Mouse (Mus musculus) CH12.LX (cell line): ENCODE data around the gene Socs3. TPM values are rescaled to one million over a fixed set of nuclear protein-coding genes. Genes with fewer than 3 reads are reported as not detected.

ENCODE experiments used
- DNase-seq: peaks from one replicate; pipeline ENCODE4 v3.0.0-alpha.2; 2013; ENCODE audit errors: extremely low read depth
- H3K27ac ChIP-seq: 2 replicates; pipeline ENCODE4 v1.5.1; 2012; ENCODE audit warnings: low read depth, mild to moderate bottlenecking, control low read depth, moderate library complexity; ENCODE audit not compliant: insufficient read depth
- H3K27me3 ChIP-seq: replicated peaks from 2 replicates; pipeline ENCODE3; 2012; ENCODE audit warnings: inconsistent platforms
- H3K36me3 ChIP-seq, 2 experiments: replicated peaks in 1 of 2; 2 replicates each; pipeline versions ENCODE3 to v1.6.1; 2012; ENCODE audit warnings: inconsistent platforms in 1 of 2, low read length in 1 of 2, mild to moderate bottlenecking in 1 of 2, mixed read lengths in 1 of 2, moderate library complexity in 1 of 2; ENCODE audit not compliant: control insufficient read depth in 1 of 2, insufficient read depth in 1 of 2
- H3K4me1 ChIP-seq, 2 experiments: 2 replicates each; pipeline ENCODE4 v1.6.1; 2012; ENCODE audit warnings: inconsistent platforms in 1 of 2, moderate library complexity in 1 of 2; ENCODE audit not compliant: insufficient read depth in 2 of 2, control insufficient read depth in 1 of 2
- H3K4me2 ChIP-seq: 2 replicates; pipeline ENCODE4 v1.6.1; 2012; ENCODE audit warnings: low read depth, mild to moderate bottlenecking, control low read depth; ENCODE audit not compliant: poor library complexity, insufficient read depth, severe bottlenecking
- H3K4me3 ChIP-seq, 3 experiments: fragments of 150-350 bp in 1 of 3; sonication (generic) in 1 of 3; replicated peaks in 1 of 3; 2 replicates each; pipeline versions ENCODE3 to v1.5.1; 2011 to 2012; ENCODE audit warnings: low read depth in 2 of 3, low read length in 2 of 3, mild to moderate bottlenecking in 2 of 3, moderate library complexity in 2 of 3, control low read depth in 1 of 3, improper control_type of control experiment in 1 of 3, inconsistent platforms in 1 of 3, mixed read lengths in 1 of 3; ENCODE audit not compliant: poor library complexity in 1 of 3
- H3K79me2 ChIP-seq: replicated peaks from 2 replicates; pipeline ENCODE4 v1.6.1; 2012; ENCODE audit warnings: mild to moderate bottlenecking, moderate library complexity; ENCODE audit not compliant: control insufficient read depth, poor library complexity, insufficient read depth, severe bottlenecking; ENCODE audit errors: extremely low read depth
- H3K9ac ChIP-seq: 2 replicates; pipeline ENCODE4 v1.6.1; 2012; ENCODE audit warnings: low read depth, mild to moderate bottlenecking, control low read depth, moderate library complexity; ENCODE audit not compliant: insufficient read depth
- H3K9me3 ChIP-seq: replicated peaks from 2 replicates; pipeline ENCODE3; 2012; ENCODE audit warnings: low read length, inconsistent platforms, mixed read lengths
- BHLHE40 ChIP-seq: IDR thresholded peaks from 2 replicates; pipeline ENCODE4 v1.6.1; 2011; ENCODE audit warnings: mild to moderate bottlenecking, low read depth, low read length, improper control_type of control experiment
- CHD1 ChIP-seq: IDR thresholded peaks from 2 replicates; pipeline ENCODE4 v1.6.1; 2012; ENCODE audit warnings: low read depth, low read length, improper control_type of control experiment, inconsistent platforms
- CHD2 ChIP-seq: IDR thresholded peaks from 2 replicates; pipeline ENCODE4 v1.6.1; 2011; ENCODE audit warnings: low read length, improper control_type of control experiment
- CTCF ChIP-seq, 2 experiments: IDR thresholded peaks in 1 of 2; conservative IDR thresholded peaks in 1 of 2; 2 replicates each; pipeline ENCODE4 v1.5.1; 2011 to 2012; ENCODE audit warnings: low read depth in 2 of 2, low read length in 2 of 2, improper control_type of control experiment in 1 of 2, inconsistent platforms in 1 of 2, mild to moderate bottlenecking in 1 of 2, moderate library complexity in 1 of 2
- E2F4 ChIP-seq: IDR thresholded peaks from 2 replicates; pipeline ENCODE4 v1.6.1; 2011; ENCODE audit warnings: low read depth, low read length, improper control_type of control experiment; ENCODE audit not compliant: insufficient replicate concordance
- ELF1 ChIP-seq: IDR thresholded peaks from 2 replicates; pipeline ENCODE4 v1.6.1; 2014; ENCODE audit warnings: low read depth, mild to moderate bottlenecking, inconsistent platforms, low read length, improper control_type of control experiment
- EP300 ChIP-seq: IDR thresholded peaks from 2 replicates; pipeline ENCODE4 v1.6.1; 2011; ENCODE audit warnings: low read length, improper control_type of control experiment
- ETS1 ChIP-seq: conservative IDR thresholded peaks from 2 replicates; pipeline ENCODE4 v1.6.1; 2012; ENCODE audit warnings: low read depth, mild to moderate bottlenecking, inconsistent platforms, low read length, improper control_type of control experiment, moderate library complexity
- GABPA ChIP-seq: IDR thresholded peaks from 2 replicates; pipeline ENCODE4 v1.6.1; 2012; ENCODE audit warnings: low read depth, low read length, improper control_type of control experiment, inconsistent platforms; ENCODE audit not compliant: insufficient replicate concordance
- HCFC1 ChIP-seq: IDR thresholded peaks from 2 replicates; pipeline ENCODE4 v1.6.1; 2012; ENCODE audit warnings: low read depth, mild to moderate bottlenecking, inconsistent platforms, low read length, improper control_type of control experiment
- IRF4 ChIP-seq: IDR thresholded peaks from 2 replicates; pipeline ENCODE4 v1.6.1; 2014; ENCODE audit warnings: low read depth, mild to moderate bottlenecking, inconsistent platforms, low read length, improper control_type of control experiment
- JUN ChIP-seq: IDR thresholded peaks from 2 replicates; pipeline ENCODE4 v1.6.1; 2011; ENCODE audit warnings: low read depth, mild to moderate bottlenecking, low read length, improper control_type of control experiment, moderate library complexity; ENCODE audit not compliant: insufficient read depth
- JUND ChIP-seq: conservative IDR thresholded peaks from 2 replicates; pipeline ENCODE4 v1.6.1; 2011; ENCODE audit warnings: low read depth, low read length, improper control_type of control experiment
- KAT2A ChIP-seq: IDR thresholded peaks from 2 replicates; pipeline ENCODE4 v1.6.1; 2012; ENCODE audit warnings: low read length, improper control_type of control experiment, inconsistent platforms; ENCODE audit not compliant: insufficient replicate concordance
- MAFK ChIP-seq: IDR thresholded peaks from 2 replicates; pipeline ENCODE4 v1.6.1; 2011; ENCODE audit warnings: low read length, improper control_type of control experiment; ENCODE audit not compliant: insufficient replicate concordance
- MAX ChIP-seq: IDR thresholded peaks from 2 replicates; pipeline ENCODE4 v1.6.1; 2011; ENCODE audit warnings: low read length, improper control_type of control experiment
- MAZ ChIP-seq: IDR thresholded peaks from 2 replicates; pipeline ENCODE4 v1.6.1; 2012; ENCODE audit warnings: low read depth, mild to moderate bottlenecking, inconsistent platforms, low read length, improper control_type of control experiment, moderate library complexity
- MEF2A ChIP-seq: IDR thresholded peaks from 2 replicates; pipeline ENCODE4 v1.6.1; 2014; ENCODE audit warnings: low read depth, mild to moderate bottlenecking, inconsistent platforms, low read length, improper control_type of control experiment, borderline replicate concordance
- MXI1 ChIP-seq: IDR thresholded peaks from 2 replicates; pipeline ENCODE4 v1.6.1; 2011; ENCODE audit warnings: mild to moderate bottlenecking, low read depth, low read length, improper control_type of control experiment
- MYC ChIP-seq: IDR thresholded peaks from 2 replicates; pipeline ENCODE4 v1.6.1; 2011; ENCODE audit warnings: low read depth, mild to moderate bottlenecking, improper control_type of control experiment, low read length
- NELFE ChIP-seq: IDR thresholded peaks from 2 replicates; pipeline ENCODE4 v1.6.1; 2011; ENCODE audit warnings: low read depth, low read length, improper control_type of control experiment
- NRF1 ChIP-seq: IDR thresholded peaks from 2 replicates; pipeline ENCODE4 v1.6.1; 2014; ENCODE audit warnings: low read depth, mild to moderate bottlenecking, inconsistent platforms, low read length, improper control_type of control experiment, moderate library complexity
- PAX5 ChIP-seq: IDR thresholded peaks from 2 replicates; pipeline ENCODE4 v1.6.1; 2012; ENCODE audit warnings: low read length, inconsistent platforms, mixed read lengths
- POLR2A ChIP-seq: IDR thresholded peaks from 2 replicates; pipeline ENCODE4 v1.6.1; 2011; ENCODE audit warnings: low read depth, mild to moderate bottlenecking, improper control_type of control experiment, low read length
- POLR2AphosphoS2 ChIP-seq: IDR thresholded peaks from 2 replicates; pipeline ENCODE4 v1.6.1; 2011; ENCODE audit warnings: low read depth, low read length, improper control_type of control experiment
- RAD21 ChIP-seq: IDR thresholded peaks from 2 replicates; pipeline ENCODE4 v1.6.1; 2011; ENCODE audit warnings: low read depth, mild to moderate bottlenecking, low read length, improper control_type of control experiment, moderate library complexity
- RCOR1 ChIP-seq: conservative IDR thresholded peaks from 2 replicates; pipeline ENCODE4 v1.6.1; 2012; ENCODE audit warnings: low read depth, mild to moderate bottlenecking, inconsistent platforms, low read length, improper control_type of control experiment
- SIN3A ChIP-seq: IDR thresholded peaks from 2 replicates; pipeline ENCODE4 v1.6.1; 2012; ENCODE audit warnings: low read length, improper control_type of control experiment, inconsistent platforms
- SMC3 ChIP-seq: IDR thresholded peaks from 2 replicates; pipeline ENCODE4 v1.6.1; 2011; ENCODE audit warnings: low read depth, low read length, improper control_type of control experiment
- TBP ChIP-seq: conservative IDR thresholded peaks from 2 replicates; pipeline ENCODE4 v1.6.1; 2011; ENCODE audit warnings: low read depth, low read length, improper control_type of control experiment
- TCF12 ChIP-seq: IDR thresholded peaks from 2 replicates; pipeline ENCODE4 v1.6.1; 2014; ENCODE audit warnings: low read depth, mild to moderate bottlenecking, inconsistent platforms, low read length, improper control_type of control experiment
- UBTF ChIP-seq: IDR thresholded peaks from 2 replicates; pipeline ENCODE4 v1.6.1; 2012; ENCODE audit warnings: low read depth, mild to moderate bottlenecking, inconsistent platforms, low read length, improper control_type of control experiment, moderate library complexity
- USF1 ChIP-seq: IDR thresholded peaks from 2 replicates; pipeline ENCODE4 v1.6.1; 2014; ENCODE audit warnings: low read depth, mild to moderate bottlenecking, inconsistent platforms, low read length, improper control_type of control experiment
- USF2 ChIP-seq: conservative IDR thresholded peaks from 2 replicates; pipeline ENCODE4 v1.6.1; 2011; ENCODE audit warnings: low read depth, low read length, improper control_type of control experiment
- ZC3H11A ChIP-seq: IDR thresholded peaks from 2 replicates; pipeline ENCODE4 v1.6.1; 2012; ENCODE audit warnings: low read depth, mild to moderate bottlenecking, inconsistent platforms, low read length, improper control_type of control experiment
- ZKSCAN1 ChIP-seq: IDR thresholded peaks from 2 replicates; pipeline ENCODE4 v1.6.1; 2012; ENCODE audit warnings: low read depth, inconsistent platforms, low read length, improper control_type of control experiment, borderline replicate concordance
- ZMIZ1 ChIP-seq: IDR thresholded peaks from 2 replicates; pipeline ENCODE4 v1.6.1; 2012; ENCODE audit warnings: low read depth, mild to moderate bottlenecking, inconsistent platforms, low read length, improper control_type of control experiment
- ZNF384 ChIP-seq: IDR thresholded peaks from 2 replicates; pipeline ENCODE4 v1.6.1; 2012; ENCODE audit warnings: low read depth, low read length, improper control_type of control experiment, inconsistent platforms
- dilution Hi-C: fragments of 300-500 bp; cut with MboI; formaldehyde crosslinking; loops from 2 replicates; pipeline ENCODE4 v1.14.3; 2020; ENCODE audit warnings: low sequenced_read_pairs; ENCODE audit not compliant: extremely low pct_unique_long_range_greater_than_20kb, extremely low pct_ligation_motif_present
- in situ Hi-C: fragments of 300-500 bp; cut with MboI; formaldehyde crosslinking; loops from 3 replicates; pipeline ENCODE4 v1.14.3; 2019; ENCODE audit warnings: low sequenced_read_pairs, low pct_ligation_motif_present, low pct_unique_long_range_greater_than_20kb, mixed read lengths
- polyA plus RNA-seq: library from polyadenylated mRNA; unstranded; fragments of >175 nt; gene quantifications from 2 replicates; pipeline ENCODE4 v1.2.1, GENCODE M21; 2012; ENCODE audit warnings: low read depth; ENCODE audit not compliant: insufficient read length
- total RNA-seq, 2 experiments: library from RNA; depleted of rRNA; stranded (reverse); fragments of 300-350 nt in 1 of 2; fragments of >200 nt in 1 of 2; gene quantifications; 2 replicates each; pipeline ENCODE4 v1.2.3; 2012 to 2014

Socs3 gene
- total and polyA plus RNA-seq, 3 experiments, result 0.83 to 4.7 (median 1.2) TPM

DNA sequence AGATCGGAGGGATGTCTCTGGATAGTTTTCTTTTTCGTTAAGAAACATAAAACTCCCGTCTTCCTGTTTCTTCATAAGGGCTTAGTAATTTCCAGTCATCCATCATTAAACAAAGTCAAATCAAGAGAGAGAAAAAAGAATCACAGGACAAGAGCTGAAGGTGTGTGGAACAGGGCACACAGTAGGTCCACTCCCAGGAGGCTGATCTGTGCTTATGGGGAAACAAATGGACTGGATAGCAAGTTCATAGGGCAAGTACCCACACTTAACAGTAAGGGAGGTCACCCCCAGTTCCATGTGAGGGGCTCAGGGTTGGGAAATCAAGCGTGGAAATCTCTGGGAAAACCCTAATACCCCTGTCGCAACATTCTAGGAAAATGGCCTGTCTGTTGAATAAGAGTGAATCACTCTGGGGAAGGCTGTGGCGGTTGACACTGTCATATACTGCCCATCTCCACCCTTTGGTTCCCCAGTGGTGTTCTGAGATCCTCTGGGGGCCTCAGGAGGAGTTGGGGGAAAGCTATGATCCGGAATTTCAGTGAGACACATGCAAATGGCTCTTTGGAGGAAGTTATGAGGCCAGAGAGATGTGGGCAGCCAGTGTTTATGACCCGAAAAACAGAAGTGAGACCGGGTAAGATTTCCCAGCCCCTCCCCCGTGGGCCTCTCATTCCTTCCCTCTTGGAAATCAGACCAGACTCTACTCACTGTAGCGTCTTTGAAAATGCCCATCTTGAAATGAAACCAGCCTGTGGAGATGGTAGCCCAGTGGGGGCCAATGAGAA lies 23.5 kb downstream of the Socs3 start:
- TF ChIP-seq MYC (peak; percentile 85; the same call in 1 of the 2 replicates), ZKSCAN1 (peak; percentile 100), RAD21 (peak; percentile 24), ETS1 (peak; percentile 97), POLR2AphosphoS2 (no peak), MEF2A (peak; percentile 93), CHD1 (no peak; the same call in 1 of the 2 replicates), CTCF (conservative IDR thresholded peaks at IDR 0.05 in 1 of 2, IDR thresholded peaks at IDR 0.05 in 1 of 2; ENCODE audit: low read depth in 2 of 2, low read length in 2 of 2) (no peak; a peak in 1 of 4 replicates), GABPA (no peak), RCOR1 (peak; percentile 97), ELF1 (peak; percentile 45), MAFK (peak; percentile 86), NRF1 (no peak), PAX5 (no peak), TCF12 (peak; percentile 94), KAT2A (peak; percentile 72; the same call in 1 of the 2 replicates), USF1 (no peak), HCFC1 (peak; percentile 64), CHD2 (peak; percentile 93), EP300 (peak; percentile 97), MXI1 (no peak), ZNF384 (peak; percentile 19; the same call in 1 of the 2 replicates), SMC3 (peak; percentile 46), UBTF (no peak), IRF4 (peak; percentile 99), ZMIZ1 (no peak), ZC3H11A (peak; percentile 3; the same call in 1 of the 2 replicates), TBP (no peak), MAZ (peak; percentile 96), POLR2A (peak; percentile 56; the same call in 1 of the 2 replicates), SIN3A (0 out of 2 replicates have a peak, but pooled peaks have one; percentile 42), JUND (0 out of 2 replicates have a peak, but pooled peaks have one; percentile 33), BHLHE40 (peak; percentile 93), JUN (peak; percentile 62), USF2 (no peak), MAX (no peak; the same call in 1 of the 2 replicates), NELFE (no peak), E2F4 (0 out of 2 replicates have a peak, but pooled peaks have one; percentile 28)
- H3K27me3 ChIP-seq, result peaks cover 23% of the 10 kb centered on the region
- H3K9me3 ChIP-seq, result peaks cover 8% of the 10 kb centered on the region
- H3K27ac ChIP-seq, result peak overlapping the region; percentile 91
- H3K4me2 ChIP-seq, result peak overlapping the region; percentile 74
- H3K79me2 ChIP-seq, result no peaks in the 10 kb centered on the region
- H3K9ac ChIP-seq, result peak overlapping the region; percentile 1; the same call in 1 of the 2 replicates
- dilution Hi-C loops (no loop called here), in situ Hi-C loops (no loop called here)
- H3K4me1 ChIP-seq, result peaks cover 22 to 67% of the 10 kb centered on the region in 2 experiments
- peak; percentile 96 for DNase-seq
- peak overlapping the region in 2 of 3 experiments; percentile 4 to 31 for H3K4me3 ChIP-seq
- H3K36me3 ChIP-seq, result no peaks in the 10 kb centered on the region
